Mouse (Mus musculus): ENCODE measurements around the gene Zfp62. TPM values are rescaled to one million over a fixed set of nuclear protein-coding genes. Genes with fewer than 3 reads are reported as not detected.

Gene Zfp62
- total RNA-seq (2023) = 10 to 100 TPM; 63.6 to 68.3 TPM

GRCm38 (mm10) chr11:49203129-49203768 lies at the start of gene Zfp62:
Gene Zfp62, plus strand, starts transcription at chr11:49203292.

GRCm38 (mm10) chr11:49154077-49154476 lies 49.0 kb upstream of the Zfp62 start, which contains the start of gene Olfr1394:
Gene Olfr1394, plus strand, starts transcription at chr11:49154377.

DNA sequence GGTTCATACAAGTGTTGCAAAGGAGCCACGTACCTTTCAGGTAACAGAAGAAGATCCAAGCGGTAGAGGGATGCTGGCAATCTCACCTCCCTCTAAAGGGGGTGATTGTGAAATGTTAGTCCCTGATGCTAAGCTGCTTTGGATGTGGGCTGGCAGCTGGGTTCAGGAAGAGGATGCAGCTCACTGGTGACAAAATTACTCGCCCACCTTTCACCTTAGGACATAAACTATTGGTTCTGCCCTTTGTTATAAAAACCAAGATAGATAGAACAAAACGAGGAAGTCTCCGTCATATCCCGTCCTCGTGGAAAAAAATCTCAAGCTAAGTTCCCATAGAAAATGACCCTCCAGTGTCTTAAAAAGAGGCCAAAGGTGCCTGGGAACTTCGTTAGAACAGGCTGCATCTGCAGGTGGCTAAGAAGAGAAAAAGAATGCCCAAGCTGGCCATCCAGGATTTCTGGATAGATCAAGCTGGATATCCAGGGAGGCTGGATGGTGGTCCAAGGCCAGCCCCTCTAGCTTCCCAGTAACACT lies 16.1 kb upstream of the Zfp62 start, which contains the start of gene Btnl9:
Gene Btnl9 (minus strand): TSS at position 205 of the 534 bp plus-strand sequence.

GRCm38 (mm10) chr11:49243727-49244594 lies 40.9 kb downstream of the Zfp62 start, which contains the start of gene Mgat1:
Gene Mgat1, plus strand, starts transcription at chr11:49244191.

Other genes starting within 250 kb of the Zfp62 start
- gene Olfr56, start 224.4 kb upstream of the Zfp62 start, total RNA-seq (2023) = under 1 TPM; 0.16 to 0.30 TPM
- gene 9930111J21Rik1, start 223.9 kb upstream of the Zfp62 start, total RNA-seq (2023) = 10 to 100 TPM; 64.7 to 68.6 TPM
- 10 to 100 TPM; 15.7 to 18.9 TPM for gene Gm12185, start 211.1 kb upstream of the Zfp62 start, total RNA-seq (2023)
- 1 to 10 TPM in 1 of 2 experiments, not detected in 1; 2.6 TPM for gene Tgtp1, start 209.1 kb upstream of the Zfp62 start, total RNA-seq (2023)
- 100 to 1,000 TPM in 1 of 2 experiments, 10 to 100 TPM in 1; 77.6 to 104 TPM for gene 9930111J21Rik2, start 152.1 kb upstream of the Zfp62 start, total RNA-seq (2023)
- gene Tgtp2, start 139.1 kb upstream of the Zfp62 start, total RNA-seq (2023) = 10 to 100 TPM in 1 of 2 experiments, 1 to 10 TPM in 1; 6.6 to 10.3 TPM
- 10 to 100 TPM; 89.2 to 92.9 TPM for gene Ifi47, start 126.7 kb upstream of the Zfp62 start, total RNA-seq (2023)
- not detected for gene Olfr1396, start 88.4 kb upstream of the Zfp62 start, total RNA-seq (2023)
- not detected for gene Olfr1395, start 61.0 kb upstream of the Zfp62 start, total RNA-seq (2023)
- not detected for gene Olfr1394, start 48.9 kb upstream of the Zfp62 start, total RNA-seq (2023)
- under 1 TPM in 1 of 2 experiments, not detected in 1; 0.16 TPM for gene Btnl9, start 16.1 kb upstream of the Zfp62 start, total RNA-seq (2023)
- 100 to 1,000 TPM; 104 to 125 TPM for gene Mgat1, start 40.9 kb downstream of the Zfp62 start, total RNA-seq (2023)
- gene Olfr1393, start 75.0 kb downstream of the Zfp62 start, total RNA-seq (2023) = under 1 TPM; 0.18 to 0.31 TPM
- not detected for gene Olfr1392, start 82.0 kb downstream of the Zfp62 start, total RNA-seq (2023)
- not detected for gene Olfr10, start 101.4 kb downstream of the Zfp62 start, total RNA-seq (2023)
- not detected for gene Olfr1391, start 119.5 kb downstream of the Zfp62 start, total RNA-seq (2023)
- gene Olfr1390, start 131.9 kb downstream of the Zfp62 start, total RNA-seq (2023) = not detected
- gene Olfr1389, start 219.8 kb downstream of the Zfp62 start, total RNA-seq (2023) = not detected
- gene Olfr1388, start 233.3 kb downstream of the Zfp62 start, total RNA-seq (2023) = under 1 TPM; 0.15 to 0.42 TPM